Mouse (Mus musculus) frontal cortex, adult (tissue): ENCODE data around the gene Car10.
"Not testable (repeated sequence)": the region's sequence is repeated elsewhere in the genome, so short reads cannot be mapped to it uniquely, and the experiment has no call there.

Experiments
- ATAC-seq: cut with Nextera tagmentation; 2 replicates; pipeline ENCODE4 v1.9.2; 2017; ENCODE audit warnings: mild to moderate bottlenecking, moderate library complexity, mixed read lengths; ENCODE audit not compliant: low TSS enrichment

Gene Car10

GRCm38 (mm10) chr11:93391159-93391558 is 293.3 kb downstream of the Car10 start:
- ATAC-seq: peak; percentile 78

- ATAC-seq: 0 out of 2 replicates have a peak, but pooled peaks have one; percentile 31
Measured at GRCm38 (mm10) chr11:93393371-93393770, 295.5 kb downstream of the Car10 start.

DNA sequence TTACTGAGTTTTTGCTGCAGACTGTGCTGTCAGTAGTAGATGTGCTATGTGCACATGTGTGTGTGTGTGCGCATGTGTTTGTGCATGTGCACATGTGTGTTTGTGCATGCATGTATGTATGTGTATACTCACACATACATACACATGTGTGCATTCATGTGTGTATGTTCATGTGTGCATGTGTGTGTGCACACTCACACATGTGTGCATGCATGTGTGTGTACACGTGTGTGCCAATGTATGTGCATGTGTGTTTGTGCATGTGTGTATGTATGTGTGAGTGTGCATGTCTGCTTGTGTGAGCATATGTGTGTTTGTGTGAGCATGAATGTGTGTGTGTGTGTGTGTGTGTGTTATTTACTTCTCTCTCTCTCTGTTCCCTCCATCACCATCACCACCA is 298.5 kb downstream of the Car10 start:
- ATAC-seq: no peak

- ATAC-seq: not testable (repeated sequence)
Measured at GRCm38 (mm10) chr11:93401167-93401566, 303.3 kb downstream of the Car10 start.

DNA sequence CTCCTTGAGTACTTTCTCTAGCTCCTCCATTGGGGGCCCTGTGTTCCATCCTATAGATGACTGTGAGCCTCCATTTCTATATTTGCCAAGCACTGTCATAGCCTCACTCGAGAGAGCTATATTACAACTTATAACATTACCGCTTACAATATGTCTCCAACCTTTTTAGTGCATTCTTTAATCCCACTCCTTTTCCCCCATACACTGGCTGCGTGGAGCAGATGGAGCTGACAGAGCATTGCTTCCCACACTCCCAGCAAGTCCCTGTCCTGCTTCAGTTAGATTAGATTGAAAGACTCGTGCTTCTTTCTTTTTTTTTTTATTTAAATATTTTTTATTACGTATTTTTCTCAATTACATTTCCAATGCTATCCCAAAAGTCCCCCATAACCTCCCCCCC is 310.2 kb downstream of the Car10 start:
- peak; percentile 99 for ATAC-seq

DNA sequence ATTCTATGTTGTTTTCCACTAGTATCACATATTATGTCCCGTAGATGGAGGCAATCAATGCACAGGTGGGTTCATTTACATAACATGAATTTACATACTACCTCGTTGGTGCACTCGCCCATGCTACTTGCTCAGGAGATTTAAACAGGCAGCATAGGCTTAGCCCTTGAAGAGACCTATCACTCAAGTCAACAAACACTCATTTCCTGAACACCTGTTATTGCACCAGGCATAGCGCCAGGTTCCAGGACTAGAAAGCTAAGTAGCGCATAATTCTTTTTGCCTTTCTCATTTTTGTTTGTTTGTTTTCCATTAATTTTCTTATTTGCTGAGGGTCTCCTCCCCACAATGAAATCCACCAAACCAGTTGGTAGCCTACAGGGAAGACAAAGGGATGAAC is 333.7 kb downstream of the Car10 start:
- no peak for ATAC-seq

DNA sequence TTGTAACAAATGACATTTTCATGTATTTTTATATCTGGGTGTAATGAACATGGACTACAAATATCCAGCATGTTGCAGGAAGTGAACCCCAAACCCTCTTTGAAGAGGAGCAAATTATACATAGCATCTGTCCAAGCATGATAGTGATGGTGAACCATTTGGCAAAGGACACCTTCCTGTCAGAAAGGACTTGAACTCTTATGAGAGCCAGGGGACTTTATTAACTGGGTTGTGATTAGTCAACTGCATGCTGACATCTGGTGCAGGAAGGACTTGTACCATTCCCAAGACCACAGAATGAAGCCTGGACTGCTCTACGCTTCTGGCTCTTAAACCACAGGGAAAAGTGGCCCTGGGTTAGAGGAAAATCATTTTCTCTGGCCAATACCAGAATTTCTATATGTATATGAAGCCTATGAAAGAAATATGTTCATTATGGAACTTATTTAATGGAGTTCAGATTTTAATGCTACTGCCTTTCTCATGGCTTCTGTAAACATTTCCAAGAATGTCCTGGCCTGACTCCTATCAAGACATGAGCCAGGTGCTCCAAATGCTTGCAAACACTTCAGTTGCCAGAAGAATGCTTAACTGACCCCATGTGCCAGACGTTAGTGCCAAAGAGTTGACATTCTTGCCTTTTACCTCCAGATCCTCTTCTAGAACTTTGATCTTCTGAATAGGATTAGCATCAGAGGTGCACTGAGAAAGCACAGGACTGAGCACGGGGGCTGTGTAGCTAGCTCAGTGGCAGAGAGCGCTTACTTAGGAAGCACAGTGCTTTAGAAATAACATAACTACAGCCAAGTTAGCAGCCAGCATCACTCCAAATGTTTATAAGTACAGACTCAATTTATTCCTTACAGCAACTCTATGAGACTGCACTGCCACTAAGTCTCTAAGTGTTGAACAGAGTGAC is 337.4 kb downstream of the Car10 start:
- ATAC-seq: no peak

DNA sequence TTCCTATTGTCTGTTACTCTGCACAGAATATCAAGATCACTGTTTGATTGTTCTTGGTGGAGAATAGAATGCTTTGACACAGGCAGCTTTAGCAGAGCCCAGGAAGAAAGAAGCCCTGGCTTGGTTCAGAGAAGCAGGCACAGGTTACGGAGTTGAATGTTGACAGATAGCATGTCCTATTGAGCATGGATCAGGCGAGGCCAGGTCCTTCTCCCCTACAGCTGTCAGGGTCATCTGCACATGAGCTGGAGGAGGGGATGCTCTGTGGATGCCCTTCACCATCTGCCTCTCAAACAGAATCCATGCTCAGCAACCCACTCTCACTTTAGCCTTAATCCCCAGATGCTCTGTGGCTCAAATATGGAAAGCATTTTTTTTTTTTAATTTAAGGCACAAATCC is 339.1 kb downstream of the Car10 start:
- peak; percentile 42; the same call in 1 of the 2 replicates for ATAC-seq

DNA sequence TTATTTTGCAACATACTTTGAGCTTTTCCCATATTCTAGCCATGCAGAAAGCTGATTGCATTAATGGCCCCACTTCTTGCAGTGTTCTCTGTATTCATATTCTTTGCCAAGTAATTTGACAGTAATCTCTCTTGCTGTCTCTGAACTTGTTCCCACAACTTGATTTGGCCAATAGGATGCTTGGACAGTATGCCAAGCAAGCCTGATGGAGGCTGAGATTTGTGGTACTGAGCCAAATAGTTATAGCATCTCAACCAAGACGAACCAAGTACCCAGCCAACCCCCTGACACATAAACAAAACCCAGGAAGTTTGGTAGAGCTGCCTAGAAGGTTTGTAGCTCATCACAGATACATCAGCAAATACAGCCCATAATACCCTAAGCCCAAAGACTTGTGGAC is 342.6 kb downstream of the Car10 start:
- ATAC-seq: no peak

- no peak for ATAC-seq
Measured at GRCm38 (mm10) chr11:93443777-93444176, 345.9 kb downstream of the Car10 start.

GRCm38 (mm10) chr11:93444741-93445140 is 346.9 kb downstream of the Car10 start:
- no peak for ATAC-seq

DNA sequence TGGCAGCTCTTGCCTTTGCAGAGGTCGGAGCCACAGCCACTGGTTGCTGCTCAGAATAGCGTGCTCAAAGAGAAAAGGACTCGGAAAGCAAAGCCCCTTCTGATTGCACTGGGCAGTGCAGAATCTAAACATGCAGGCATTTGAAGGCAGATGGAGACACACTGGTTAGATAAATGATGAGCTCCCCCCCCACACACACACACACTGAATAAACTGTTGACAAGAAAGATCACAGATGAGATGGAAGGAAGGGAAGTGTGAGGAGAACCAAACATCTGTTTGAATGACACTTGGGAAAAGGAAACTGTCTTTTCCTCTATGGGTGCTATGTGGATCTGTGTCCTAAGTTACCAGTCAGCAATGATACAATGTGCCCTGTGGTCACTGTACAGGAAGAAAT is 349.7 kb downstream of the Car10 start:
- ATAC-seq: no peak

GRCm38 (mm10) chr11:93448290-93449256 is 350.7 kb downstream of the Car10 start:
- no peak for ATAC-seq

DNA sequence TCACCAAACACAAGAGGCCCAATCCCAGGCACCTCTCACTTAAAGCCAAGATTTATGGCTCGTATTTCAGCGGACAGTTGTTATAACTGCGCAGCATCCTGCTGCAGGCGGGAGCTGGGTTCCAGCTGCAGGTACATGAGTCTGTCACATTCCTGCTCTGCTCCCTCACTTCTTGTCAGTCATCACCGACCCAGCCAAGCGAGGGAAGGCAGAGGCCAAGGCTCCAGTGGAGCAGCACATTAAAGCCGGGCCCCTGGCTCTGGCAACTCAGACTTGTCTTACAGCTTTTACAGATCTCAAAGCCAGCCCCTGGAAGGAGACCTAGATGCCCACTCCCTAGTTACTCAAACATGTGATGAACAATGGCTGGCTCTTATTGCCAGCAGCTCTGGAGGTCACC is 352.7 kb downstream of the Car10 start:
- ATAC-seq: no peak

DNA sequence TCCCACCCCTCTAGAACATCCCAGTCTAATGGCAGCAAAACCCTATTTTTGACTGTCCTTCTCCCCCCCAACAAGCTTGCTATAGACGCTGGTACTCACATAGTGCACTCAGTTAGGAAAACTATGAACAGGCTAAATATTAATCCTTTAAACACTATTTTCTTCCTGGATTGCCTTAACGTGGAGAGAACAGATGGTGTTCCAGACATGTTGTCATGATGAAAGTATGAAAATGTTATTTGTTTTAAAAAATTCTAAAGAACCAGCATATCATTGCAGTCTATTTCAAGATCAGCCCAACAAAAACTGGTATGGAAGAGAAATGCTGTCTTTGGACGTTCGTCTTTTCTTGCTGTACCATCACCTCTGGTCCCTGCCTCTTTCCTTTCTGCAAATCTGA is 368.4 kb downstream of the Car10 start:
- 0 out of 2 replicates have a peak, but pooled peaks have one; percentile 11 for ATAC-seq

DNA sequence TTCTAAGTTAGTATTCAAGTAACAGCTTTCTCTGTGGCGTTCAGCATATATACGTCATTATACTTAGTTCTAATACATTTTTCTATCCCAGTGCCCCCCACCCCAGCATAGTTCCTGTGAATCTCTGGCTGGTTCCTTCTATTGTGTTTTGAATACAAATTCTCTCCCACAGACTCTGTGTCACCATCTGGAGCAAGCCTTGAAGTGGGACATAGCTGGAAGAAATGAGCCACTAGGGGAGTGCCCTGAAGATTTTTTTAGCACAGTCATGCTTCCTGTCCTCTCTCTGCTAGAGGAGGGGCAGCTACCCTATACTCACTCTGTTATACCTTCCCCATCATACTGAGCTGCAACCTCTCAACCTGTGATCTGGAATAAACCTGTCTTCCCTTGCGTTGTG is 369.9 kb downstream of the Car10 start:
- ATAC-seq: peak; percentile 51

GRCm38 (mm10) chr11:93470771-93471170 is 372.9 kb downstream of the Car10 start:
- no peak for ATAC-seq

- ATAC-seq: peak; percentile 92
Measured at GRCm38 (mm10) chr11:93471573-93472179, 373.8 kb downstream of the Car10 start.

- ATAC-seq: no peak
Measured at GRCm38 (mm10) chr11:93484661-93485060, 386.8 kb downstream of the Car10 start.

DNA sequence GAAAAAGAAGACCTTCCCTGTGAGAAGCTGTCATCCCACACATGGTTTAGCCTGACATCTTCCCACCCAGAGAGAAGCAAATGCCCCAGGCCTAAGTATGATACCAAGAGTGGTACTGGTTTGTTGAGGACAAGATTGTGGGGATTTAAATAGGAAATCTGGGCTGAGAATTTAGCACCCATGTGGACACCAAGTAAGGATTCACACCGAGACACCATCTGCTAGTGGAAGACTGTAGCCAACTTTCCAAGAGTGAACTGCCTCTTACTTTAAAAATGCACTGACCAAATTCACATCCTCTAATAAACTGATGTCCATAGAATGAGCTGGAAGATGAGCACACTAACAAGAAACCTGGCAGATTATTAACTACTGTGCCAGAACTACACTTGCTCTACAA is 389.2 kb downstream of the Car10 start:
- peak; percentile 41; the same call in 1 of the 2 replicates for ATAC-seq

DNA sequence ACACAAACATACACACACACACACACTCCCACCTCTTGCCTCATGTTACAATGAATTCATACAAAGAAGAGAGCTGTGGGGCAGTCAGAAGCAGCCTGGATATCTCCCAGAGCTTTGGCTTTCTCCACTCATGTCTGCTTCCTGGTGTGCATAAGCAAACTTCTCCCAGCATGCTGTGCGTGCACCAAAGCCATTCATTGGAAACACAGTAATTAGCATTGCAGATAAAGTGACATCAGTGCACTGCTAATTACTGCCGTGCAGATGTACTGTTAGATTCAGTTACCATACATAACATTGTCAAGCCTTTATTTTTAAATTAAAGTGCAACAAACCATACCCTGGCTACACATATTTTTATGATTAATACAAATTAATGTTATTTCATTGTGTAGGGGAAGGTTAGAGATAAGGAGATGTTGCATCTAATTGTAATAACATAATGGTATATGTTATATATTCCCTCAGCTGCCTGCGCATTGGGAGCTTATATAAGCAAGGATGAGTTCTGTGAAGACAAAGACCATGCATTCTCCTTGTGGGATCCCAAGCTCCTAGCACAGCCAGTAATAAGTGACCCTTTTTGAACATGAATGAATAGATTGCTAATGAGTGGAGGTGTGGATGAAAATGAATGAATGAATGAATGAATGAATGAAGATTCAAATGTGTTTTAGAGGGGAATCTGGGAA is 390.2 kb downstream of the Car10 start:
- no peak for ATAC-seq
